Mouse (Mus musculus): Measurements from ENCODE around the gene Tmem202.

- TF ChIP-seq CTCF (IDR thresholded peaks at IDR 0.05; ENCODE audit: insufficient read depth, low read length): no peak
- no peak for TF ChIP-seq POLR2A (IDR thresholded peaks at IDR 0.05; ENCODE audit: borderline replicate concordance, extremely low read depth, low read depth, low read length)
Measured at GRCm38 (mm10) chr9:59577401-59577800, 37.8 kb upstream of the Tmem202 start.

Data from lung, adult 2 months (tissue).